Mouse (Mus musculus): Measurements from ENCODE around the gene Awat2. TPM values are rescaled to one million over a fixed set of nuclear protein-coding genes. Genes with fewer than 3 reads are reported as not detected.

The Awat2 gene
- polyA plus RNA-seq, 1 experiment = 0.15 TPM

DNA sequence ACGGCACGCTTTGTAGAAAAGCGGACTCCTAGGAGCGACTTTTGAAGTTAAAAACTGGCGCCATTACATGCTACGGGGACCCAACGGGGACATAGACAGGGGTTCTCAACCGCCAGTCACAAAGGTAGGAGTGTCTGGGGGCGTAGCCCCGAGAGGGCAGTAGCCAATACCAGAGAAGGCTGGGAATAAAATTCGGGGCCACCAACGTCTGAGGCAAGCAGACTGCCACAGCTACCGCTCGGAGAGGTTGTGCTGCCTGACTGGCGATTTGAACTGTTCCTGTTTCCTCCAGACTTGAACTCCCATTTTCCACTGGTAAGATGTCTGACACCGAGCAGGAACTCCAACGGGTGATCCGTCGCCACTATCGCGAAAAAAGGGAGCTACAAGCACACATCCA, 13.8 kb downstream of the Awat2 start, which contains the start of gene Otud6a:
TSS of gene Otud6a (plus strand) at position 321 of the 400 bp plus-strand sequence.
- no peaks in the 10 kb centered on the region for H3K4me1 ChIP-seq (ENCODE audit: control insufficient read depth, insufficient read depth, low read length)
- WGBS = 96% methylated on average over 21 of the region's 21 CpGs

DNA sequence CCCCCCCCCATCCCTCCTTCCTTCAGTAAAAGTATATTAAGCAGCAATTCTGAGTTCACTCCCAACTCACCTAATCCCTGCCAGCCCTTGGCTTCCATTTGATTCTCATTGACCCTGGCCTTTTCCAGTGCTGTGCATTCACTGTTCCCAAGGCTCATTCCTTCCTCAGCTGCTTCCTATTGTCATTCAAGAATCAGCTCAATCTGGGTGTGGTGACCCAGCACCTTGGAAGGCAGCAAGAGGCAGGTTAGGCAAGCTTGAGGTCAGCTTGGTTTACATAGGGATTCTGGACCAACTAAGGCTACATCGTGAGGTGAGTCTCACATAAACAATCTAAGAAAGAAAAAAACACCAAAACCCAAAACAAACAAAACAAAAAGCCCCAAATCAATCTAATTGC, 33.3 kb downstream of the Awat2 start:
- no peak for DNase-seq
- TF ChIP-seq POLR2A (IDR thresholded peaks at IDR 0.05; ENCODE audit: borderline replicate concordance, insufficient read depth, low read length) = no peak
- no peak for TF ChIP-seq CTCF (IDR thresholded peaks at IDR 0.05; ENCODE audit: borderline replicate concordance, insufficient read depth, low read depth, low read length)
- Histone ChIP-seq H3K27ac (ENCODE audit: insufficient read depth, low read length) (no peak overlapping the region), H3K4me1 (ENCODE audit: control insufficient read depth, insufficient read depth, low read length) (no peaks in the 10 kb centered on the region), H3K27me3 (ENCODE audit: control insufficient read depth, insufficient read depth, low read length) (no peaks in the 10 kb centered on the region), H3K4me3 (replicated peaks; ENCODE audit: insufficient read depth, low read depth, low read length) (no peak overlapping the region)
- 69% methylated on average over 1 of the region's 1 CpGs for whole genome bisulfite sequencing

More for the DNA sequence above, 13.8 kb downstream of the Awat2 start, which contains the start of gene Otud6a:
- Histone ChIP-seq H3K27me3 (ENCODE audit: control insufficient read depth, insufficient read depth, low read length) (no peaks in the 10 kb centered on the region), H3K4me3 (replicated peaks; ENCODE audit: insufficient read depth, low read depth, low read length) (no peak within 1 kb of the TSS), H3K27ac (ENCODE audit: insufficient read depth, low read length) (no peak within 1 kb of the TSS)
- TF ChIP-seq CTCF (IDR thresholded peaks at IDR 0.05; ENCODE audit: borderline replicate concordance, insufficient read depth, low read depth, low read length) (no peak), POLR2A (IDR thresholded peaks at IDR 0.05; ENCODE audit: borderline replicate concordance, insufficient read depth, low read length) (no peak)
- DNase-seq = no peak

DNA sequence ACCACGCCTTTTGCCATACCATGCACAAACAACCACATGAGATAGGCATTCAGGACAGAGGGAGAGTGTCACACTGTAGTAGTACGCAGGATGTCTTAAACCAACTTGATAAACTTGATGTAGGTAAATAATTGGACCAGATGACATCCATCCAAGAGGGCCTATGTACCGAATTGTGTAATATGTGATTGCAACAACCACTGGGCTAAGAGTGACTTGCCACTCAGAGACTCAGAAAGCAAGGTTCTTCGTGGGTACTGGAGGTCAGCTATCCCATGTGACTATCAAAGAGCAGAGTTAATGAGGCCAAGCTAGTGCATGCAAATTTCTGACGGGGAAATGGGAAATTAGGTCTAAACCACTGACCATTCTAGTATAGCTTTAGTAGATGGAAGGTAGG, 40.9 kb downstream of the Awat2 start:
- Histone ChIP-seq H3K27ac (ENCODE audit: insufficient read depth, low read length) (no peak overlapping the region), H3K27me3 (ENCODE audit: control insufficient read depth, insufficient read depth, low read length) (no peaks in the 10 kb centered on the region), H3K4me3 (replicated peaks; ENCODE audit: insufficient read depth, low read depth, low read length) (no peak overlapping the region), H3K4me1 (ENCODE audit: control insufficient read depth, insufficient read depth, low read length) (no peaks in the 10 kb centered on the region)
- DNase-seq = no peak
- TF ChIP-seq CTCF (IDR thresholded peaks at IDR 0.05; ENCODE audit: borderline replicate concordance, insufficient read depth, low read depth, low read length) (no peak), POLR2A (IDR thresholded peaks at IDR 0.05; ENCODE audit: borderline replicate concordance, insufficient read depth, low read length) (no peak)
- 94% methylated on average over 5 of the region's 5 CpGs for WGBS

DNA sequence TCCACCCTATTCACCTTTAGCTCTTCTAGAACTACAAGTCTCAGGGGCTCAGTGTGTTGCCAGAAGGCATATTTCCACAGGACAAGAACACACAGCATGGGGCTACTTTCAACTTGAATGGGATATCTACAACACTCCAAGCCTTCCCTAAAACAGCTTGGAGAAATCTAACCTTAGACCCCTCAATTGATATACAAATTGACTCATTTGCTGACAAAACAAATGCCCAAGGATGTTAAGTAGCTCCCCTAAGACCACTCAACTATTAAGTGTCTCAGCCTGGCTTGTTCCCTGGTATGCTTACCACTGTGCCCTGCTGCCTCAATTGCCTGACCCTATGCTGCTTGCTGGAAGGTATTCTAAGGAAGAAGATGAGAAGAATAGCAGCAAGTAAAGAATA, 41.6 kb downstream of the Awat2 start:
- no peak for DNase-seq
- no peaks in the 10 kb centered on the region for H3K4me1 ChIP-seq (ENCODE audit: control insufficient read depth, insufficient read depth, low read length)
- H3K4me3 ChIP-seq (replicated peaks; ENCODE audit: insufficient read depth, low read depth, low read length) = no peak overlapping the region
- TF ChIP-seq POLR2A (IDR thresholded peaks at IDR 0.05; ENCODE audit: borderline replicate concordance, insufficient read depth, low read length) = no peak
- no peak for TF ChIP-seq CTCF (IDR thresholded peaks at IDR 0.05; ENCODE audit: borderline replicate concordance, insufficient read depth, low read depth, low read length)
- H3K27me3 ChIP-seq (ENCODE audit: control insufficient read depth, insufficient read depth, low read length) = no peaks in the 10 kb centered on the region
- no peak overlapping the region for H3K27ac ChIP-seq (ENCODE audit: insufficient read depth, low read length)

DNA sequence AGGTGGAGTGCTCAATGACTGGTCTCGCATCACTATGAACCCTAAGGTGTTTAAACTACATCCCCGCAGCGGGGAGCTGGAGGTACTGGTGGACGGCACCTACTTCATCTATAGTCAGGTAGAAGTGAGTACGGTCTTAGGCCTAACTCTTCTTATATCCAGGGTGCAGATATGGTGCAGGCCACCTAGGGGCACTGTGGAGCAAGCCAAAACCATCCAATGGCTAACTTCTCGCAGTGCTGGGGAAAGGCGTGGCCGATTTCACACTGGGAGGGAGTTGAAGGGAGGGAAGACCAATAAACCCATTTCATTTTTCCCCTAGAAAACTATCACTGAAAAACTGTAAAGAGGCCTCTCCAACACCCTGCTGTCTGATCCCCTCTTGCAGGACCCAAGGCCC, 47.5 kb downstream of the Awat2 start:
- TF ChIP-seq CTCF (IDR thresholded peaks at IDR 0.05; ENCODE audit: borderline replicate concordance, insufficient read depth, low read depth, low read length) (no peak), POLR2A (IDR thresholded peaks at IDR 0.05; ENCODE audit: borderline replicate concordance, insufficient read depth, low read length) (no peak)
- WGBS = 87% methylated on average over 8 of the region's 8 CpGs
- H3K4me3 ChIP-seq (replicated peaks; ENCODE audit: insufficient read depth, low read depth, low read length) = no peak overlapping the region
- H3K27ac ChIP-seq (ENCODE audit: insufficient read depth, low read length) = no peak overlapping the region
- H3K4me1 ChIP-seq (ENCODE audit: control insufficient read depth, insufficient read depth, low read length) = no peaks in the 10 kb centered on the region
- DNase-seq = no peak
- no peaks in the 10 kb centered on the region for H3K27me3 ChIP-seq (ENCODE audit: control insufficient read depth, insufficient read depth, low read length)

DNA sequence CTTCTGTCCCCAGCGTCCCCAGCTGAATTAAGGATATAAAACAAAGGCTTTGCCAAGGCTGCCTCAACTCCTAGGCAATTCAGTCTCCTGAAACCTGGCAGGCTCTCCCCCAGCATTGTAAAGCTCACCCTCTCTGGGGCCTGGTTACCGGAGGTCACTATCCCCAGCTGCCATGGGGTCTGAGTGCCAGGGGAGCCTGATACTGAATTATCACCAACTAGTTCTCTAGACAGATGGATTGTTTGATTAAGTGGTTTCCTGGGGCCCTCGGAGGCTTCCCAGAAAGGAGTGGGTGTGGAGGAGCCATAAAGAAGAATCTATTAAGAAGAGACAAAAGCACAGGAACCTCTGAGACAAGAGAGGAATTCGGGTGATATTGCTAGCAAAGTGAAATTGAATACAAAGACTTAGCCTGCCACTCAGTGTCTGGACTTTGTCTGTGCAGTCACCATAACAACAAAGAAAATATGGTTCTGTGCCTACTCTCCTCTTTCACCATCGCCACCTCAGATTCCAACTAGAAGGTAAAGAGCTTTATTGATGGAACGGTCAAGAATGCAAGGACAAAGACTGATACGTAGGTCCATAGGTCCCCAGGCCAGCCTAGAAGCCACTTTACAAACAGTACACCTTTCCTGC, 48.2 kb downstream of the Awat2 start:
- 40% methylated on average over 7 of the region's 7 CpGs for WGBS
- TF ChIP-seq CTCF (IDR thresholded peaks at IDR 0.05; ENCODE audit: borderline replicate concordance, insufficient read depth, low read depth, low read length) (no peak), POLR2A (IDR thresholded peaks at IDR 0.05; ENCODE audit: borderline replicate concordance, insufficient read depth, low read length) (no peak)
- DNase-seq = no peak

DNA sequence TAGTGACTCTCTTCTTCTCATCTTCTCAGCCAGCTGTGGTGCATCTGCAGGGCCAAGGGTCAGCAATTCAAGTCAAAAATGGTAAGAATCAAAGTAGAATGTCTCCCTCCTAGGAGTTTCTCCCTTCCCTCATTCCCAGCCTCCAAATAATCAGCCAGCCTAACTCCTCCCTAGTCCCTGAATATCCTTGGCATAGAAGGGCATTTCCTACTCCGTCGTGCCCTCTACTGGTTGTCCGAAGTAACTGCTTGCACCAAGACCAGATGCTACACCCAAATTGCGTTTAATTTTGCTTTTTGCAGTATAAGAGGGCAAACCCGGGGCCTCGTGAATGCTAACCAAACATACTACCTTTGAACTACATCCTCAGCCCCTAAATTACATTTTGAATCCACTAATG, 50.2 kb downstream of the Awat2 start:
- Histone ChIP-seq H3K4me1 (ENCODE audit: control insufficient read depth, insufficient read depth, low read length) (no peaks in the 10 kb centered on the region), H3K4me3 (replicated peaks; ENCODE audit: insufficient read depth, low read depth, low read length) (no peak overlapping the region), H3K27me3 (ENCODE audit: control insufficient read depth, insufficient read depth, low read length) (no peaks in the 10 kb centered on the region), H3K27ac (ENCODE audit: insufficient read depth, low read length) (no peak overlapping the region)
- 20% methylated on average over 6 of the region's 6 CpGs for WGBS
- peak; percentile 50; the same call in 1 of the 2 replicates for TF ChIP-seq CTCF (IDR thresholded peaks at IDR 0.05; ENCODE audit: borderline replicate concordance, insufficient read depth, low read depth, low read length)
- no peak for TF ChIP-seq POLR2A (IDR thresholded peaks at IDR 0.05; ENCODE audit: borderline replicate concordance, insufficient read depth, low read length)
- DNase-seq = peak; percentile 6 to 15

More for the DNA sequence above, 48.2 kb downstream of the Awat2 start:
- Histone ChIP-seq H3K4me1 (ENCODE audit: control insufficient read depth, insufficient read depth, low read length) (no peaks in the 10 kb centered on the region), H3K4me3 (replicated peaks; ENCODE audit: insufficient read depth, low read depth, low read length) (no peak overlapping the region), H3K27ac (ENCODE audit: insufficient read depth, low read length) (no peak overlapping the region), H3K27me3 (ENCODE audit: control insufficient read depth, insufficient read depth, low read length) (no peaks in the 10 kb centered on the region)

DNA sequence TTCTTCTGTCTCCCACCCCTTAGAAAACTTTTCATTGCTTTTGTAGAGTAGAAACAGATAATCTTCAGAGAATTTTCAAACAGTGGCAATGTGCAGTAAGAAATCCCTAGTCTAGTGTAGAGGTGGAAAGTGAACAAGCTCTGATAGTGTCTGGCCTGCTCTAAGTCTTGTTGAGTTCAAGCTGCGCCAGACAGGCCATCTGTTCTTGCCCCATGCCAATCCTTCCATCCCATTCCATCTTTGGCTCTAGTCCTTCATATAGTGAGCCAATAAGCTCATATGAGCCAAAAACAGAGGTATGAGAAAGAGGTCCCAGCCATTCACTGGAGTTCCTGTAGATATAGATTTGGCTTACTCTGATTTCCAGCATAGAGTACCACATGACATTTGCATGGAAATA, 52.6 kb downstream of the Awat2 start:
- no peak for TF ChIP-seq POLR2A (IDR thresholded peaks at IDR 0.05; ENCODE audit: borderline replicate concordance, insufficient read depth, low read length)
- TF ChIP-seq CTCF (IDR thresholded peaks at IDR 0.05; ENCODE audit: borderline replicate concordance, insufficient read depth, low read depth, low read length) = no peak

More for the DNA sequence above, 52.6 kb downstream of the Awat2 start:
- no peak overlapping the region for H3K4me3 ChIP-seq (replicated peaks; ENCODE audit: insufficient read depth, low read depth, low read length)
- WGBS = 12% methylated on average over 1 of the region's 1 CpGs
- H3K27ac ChIP-seq (ENCODE audit: insufficient read depth, low read length) = no peak overlapping the region
- H3K4me1 ChIP-seq (ENCODE audit: control insufficient read depth, insufficient read depth, low read length) = no peaks in the 10 kb centered on the region
- H3K27me3 ChIP-seq (ENCODE audit: control insufficient read depth, insufficient read depth, low read length) = no peaks in the 10 kb centered on the region
- peak; percentile 36 to 66 for DNase-seq

Data from cerebellum, adult 2 months (tissue).